Mouse (Mus musculus): ENCODE data around the gene Plce1.

DNA sequence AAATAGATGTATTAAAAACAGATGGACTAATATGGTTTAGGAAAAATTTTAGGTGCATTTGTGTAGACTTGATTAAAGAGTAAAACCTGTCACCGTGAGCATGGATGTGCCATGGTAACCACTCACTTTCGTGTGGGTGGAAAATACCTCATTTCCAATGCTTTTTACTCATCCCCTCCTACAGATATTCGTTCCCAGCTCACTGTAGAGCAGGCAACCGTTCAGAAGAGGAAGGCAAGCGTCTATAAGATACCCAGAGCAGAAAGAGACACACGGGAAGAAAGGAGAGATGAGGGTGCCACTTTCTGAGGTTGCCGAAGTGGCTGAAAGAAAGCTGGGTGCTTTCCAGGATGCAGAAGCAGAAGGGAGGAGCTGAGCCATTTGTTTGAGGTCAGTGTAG is 25.2 kb downstream of the Plce1 start:
- TF ChIP-seq POLR2A (IDR thresholded peaks at IDR 0.05; ENCODE audit: borderline replicate concordance, control insufficient read depth, low read depth, low read length) (no peak), CTCF (IDR thresholded peaks at IDR 0.05; ENCODE audit: control insufficient read depth, insufficient read depth, low read length) (no peak)
